Mouse (Mus musculus) neural tube, embryonic 13.5 days (tissue): Measurements from ENCODE around the gene Ryr2. TPM values are rescaled to one million over a fixed set of nuclear protein-coding genes. Genes with fewer than 3 reads are reported as not detected.

ENCODE experiments used
- ATAC-seq: fragments of 200-750 bp; cut with Nextera tagmentation; 2 replicates; pipeline ENCODE4 v1.8.0; 2017; ENCODE audit warnings: low read depth, mild to moderate bottlenecking, moderate TSS enrichment, moderate library complexity
- H3K27ac ChIP-seq: fragments of 300-500 bp; sonication (generic); replicated peaks from 2 replicates; pipeline ENCODE4 v1.5.1; 2015; ENCODE audit warnings: moderate library complexity, mild to moderate bottlenecking, inconsistent platforms
- H3K27me3 ChIP-seq: fragments of 300-500 bp; sonication (generic); 2 replicates; pipeline ENCODE4 v1.6.1; 2015; ENCODE audit warnings: mild to moderate bottlenecking, inconsistent platforms
- H3K36me3 ChIP-seq: fragments of 300-500 bp; sonication (generic); 2 replicates; pipeline ENCODE4 v1.6.1; 2015; ENCODE audit warnings: mild to moderate bottlenecking, inconsistent platforms
- H3K4me1 ChIP-seq: fragments of 300-500 bp; sonication (generic); replicated peaks from 2 replicates; pipeline ENCODE4 v1.6.1; 2015; ENCODE audit warnings: inconsistent platforms
- H3K4me2 ChIP-seq: fragments of 300-500 bp; sonication (generic); 2 replicates; pipeline ENCODE4 v1.6.1; 2015; ENCODE audit warnings: inconsistent platforms, mild to moderate bottlenecking, moderate library complexity
- H3K4me3 ChIP-seq: fragments of 300-500 bp; sonication (generic); 2 replicates; pipeline ENCODE4 v1.5.1; 2015; ENCODE audit warnings: mild to moderate bottlenecking, inconsistent platforms
- H3K9ac ChIP-seq: fragments of 300-500 bp; sonication (generic); 2 replicates; pipeline ENCODE4 v1.6.1; 2015; ENCODE audit warnings: moderate library complexity, mild to moderate bottlenecking, inconsistent platforms
- H3K9me3 ChIP-seq: fragments of 300-500 bp; sonication (generic); 2 replicates; pipeline ENCODE4 v1.6.1; 2016; ENCODE audit warnings: inconsistent platforms
- WGBS: fragments of 180-500 bp; shearing (Covaris S2); methylation state at CpG from one replicate; pipeline ENCODE4 v1.1.7; 2015; 5-methylcytosine and 5-hydroxymethylcytosine counted together
- polyA plus RNA-seq: library from polyadenylated mRNA; unstranded; fragments of >200 nt; fragmentation: Nextera tagmentation; extraction: Ambion mirVana; gene quantifications from 2 replicates; pipeline ENCODE4 v1.2.1, GENCODE M21; 2015

Ryr2 gene
- polyA plus RNA-seq, 1 experiment from 2014 or later: 1.9 TPM

- Histone ChIP-seq H3K4me2 (no peak overlapping the region), H3K36me3 (no peaks in the 10 kb centered on the region), H3K9ac (no peak overlapping the region), H3K4me3 (no peak overlapping the region), H3K27me3 (no peaks in the 10 kb centered on the region), H3K4me1 (no peaks in the 10 kb centered on the region), H3K9me3 (no peaks in the 10 kb centered on the region), H3K27ac (no peak overlapping the region)
- 88% methylated on average over 3 of the region's 3 CpGs for WGBS
- ATAC-seq: no peak
Measured at GRCm38 (mm10) chr13:11891115-11891514, 215.6 kb downstream of the Ryr2 start.

- H3K9me3 ChIP-seq: no peaks in the 10 kb centered on the region
- no peak overlapping the region for H3K27ac ChIP-seq
- no peak overlapping the region for H3K4me2 ChIP-seq
- no peaks in the 10 kb centered on the region for H3K36me3 ChIP-seq
- H3K27me3 ChIP-seq: no peaks in the 10 kb centered on the region
- 90% methylated on average over 3 of the region's 3 CpGs for WGBS
- peaks cover 12% of the 10 kb centered on the region for H3K4me1 ChIP-seq
- no peak overlapping the region for H3K9ac ChIP-seq
- no peak for ATAC-seq
- H3K4me3 ChIP-seq: no peak overlapping the region
Measured at GRCm38 (mm10) chr13:11884175-11884574, 222.6 kb downstream of the Ryr2 start.

- no peak overlapping the region for H3K9ac ChIP-seq
- 95% methylated on average over 4 of the region's 4 CpGs for WGBS
- no peaks in the 10 kb centered on the region for H3K9me3 ChIP-seq
- H3K27me3 ChIP-seq: no peaks in the 10 kb centered on the region
- no peak for ATAC-seq
- peaks cover 13% of the 10 kb centered on the region for H3K4me1 ChIP-seq
- no peak overlapping the region for H3K27ac ChIP-seq
- no peak overlapping the region for H3K4me3 ChIP-seq
- no peak overlapping the region for H3K4me2 ChIP-seq
- no peaks in the 10 kb centered on the region for H3K36me3 ChIP-seq
Measured at GRCm38 (mm10) chr13:11882359-11882758, 224.4 kb downstream of the Ryr2 start.

- no peak overlapping the region for H3K4me3 ChIP-seq
- peak; percentile 89 for ATAC-seq
- 37% methylated on average over 10 of the region's 10 CpGs for WGBS
- no peaks in the 10 kb centered on the region for H3K27me3 ChIP-seq
- peaks cover 13% of the 10 kb centered on the region for H3K4me1 ChIP-seq
- H3K9me3 ChIP-seq: no peaks in the 10 kb centered on the region
- H3K4me2 ChIP-seq: no peak overlapping the region
- no peak overlapping the region for H3K27ac ChIP-seq
- no peak overlapping the region for H3K9ac ChIP-seq
- no peaks in the 10 kb centered on the region for H3K36me3 ChIP-seq
Measured at GRCm38 (mm10) chr13:11880503-11881227, 226.1 kb downstream of the Ryr2 start.

GRCm38 (mm10) chr13:11879037-11879436 lies 227.7 kb downstream of the Ryr2 start:
- Histone ChIP-seq H3K36me3 (no peaks in the 10 kb centered on the region), H3K4me1 (peaks cover 13% of the 10 kb centered on the region), H3K27me3 (no peaks in the 10 kb centered on the region), H3K27ac (no peak overlapping the region), H3K4me2 (no peak overlapping the region), H3K9ac (no peak overlapping the region), H3K9me3 (no peaks in the 10 kb centered on the region), H3K4me3 (no peak overlapping the region)
- ATAC-seq: no peak
- WGBS: 38% methylated on average over 3 of the region's 3 CpGs

- H3K9me3 ChIP-seq: no peaks in the 10 kb centered on the region
- H3K27ac ChIP-seq: no peak overlapping the region
- no peak overlapping the region for H3K4me3 ChIP-seq
- no peaks in the 10 kb centered on the region for H3K36me3 ChIP-seq
- no peak overlapping the region for H3K9ac ChIP-seq
- H3K4me1 ChIP-seq: peaks cover 5% of the 10 kb centered on the region; the same call in 1 of the 2 replicates
- no peak for ATAC-seq
- H3K4me2 ChIP-seq: no peak overlapping the region
- WGBS: 0% methylated on average over 1 of the region's 1 CpGs
- H3K27me3 ChIP-seq: no peaks in the 10 kb centered on the region
Measured at GRCm38 (mm10) chr13:11874852-11875251, 231.9 kb downstream of the Ryr2 start.

GRCm38 (mm10) chr13:11869971-11870370 lies 236.8 kb downstream of the Ryr2 start:
- Histone ChIP-seq H3K27ac (no peak overlapping the region), H3K4me1 (no peaks in the 10 kb centered on the region), H3K4me2 (no peak overlapping the region), H3K27me3 (no peaks in the 10 kb centered on the region), H3K9me3 (no peaks in the 10 kb centered on the region), H3K36me3 (no peaks in the 10 kb centered on the region), H3K4me3 (no peak overlapping the region), H3K9ac (no peak overlapping the region)
- ATAC-seq: no peak
- 81% methylated on average over 1 of the region's 1 CpGs for WGBS

DNA sequence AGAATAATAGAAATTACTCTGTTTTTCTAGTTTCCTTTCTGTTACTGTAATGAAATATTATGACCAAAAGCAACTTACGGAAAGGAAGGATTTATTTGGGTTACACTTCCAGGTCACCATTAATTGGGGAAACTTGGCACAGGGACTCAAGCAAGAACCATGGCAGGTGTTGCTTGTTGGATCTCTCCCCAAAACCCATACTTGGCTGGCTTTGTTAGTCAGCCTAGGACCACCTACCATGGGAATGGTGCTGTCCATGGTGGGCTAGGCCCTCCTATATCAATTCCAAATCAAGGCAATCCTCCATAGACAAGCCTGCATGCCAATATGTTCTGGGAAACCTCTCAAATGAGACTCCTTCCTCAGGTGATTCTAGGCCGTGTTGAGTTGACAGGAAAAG lies 237.3 kb downstream of the Ryr2 start:
- no peak overlapping the region for H3K27ac ChIP-seq
- no peak for ATAC-seq

DNA sequence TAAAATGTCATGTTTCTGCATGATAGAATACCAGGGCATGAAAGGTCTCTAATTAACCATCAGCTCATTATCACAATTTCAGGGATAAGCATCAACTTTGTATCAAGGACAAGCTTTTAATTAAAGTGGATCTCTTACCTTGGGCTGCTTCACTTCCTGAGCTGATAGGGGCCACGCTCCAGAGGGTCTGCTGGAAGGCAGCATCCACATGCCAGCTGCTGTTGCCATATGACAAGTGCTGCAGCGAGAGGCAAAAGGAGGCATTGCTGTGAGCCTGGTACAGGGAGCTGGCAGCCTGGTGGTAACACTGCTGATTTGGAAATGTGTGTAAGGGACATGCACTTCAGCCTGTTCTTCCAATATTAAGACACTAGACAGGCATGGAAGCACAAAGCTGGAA lies 237.8 kb downstream of the Ryr2 start:
- Histone ChIP-seq H3K36me3 (no peaks in the 10 kb centered on the region), H3K9me3 (no peaks in the 10 kb centered on the region), H3K9ac (no peak overlapping the region), H3K27ac (no peak overlapping the region), H3K27me3 (no peaks in the 10 kb centered on the region), H3K4me2 (no peak overlapping the region), H3K4me3 (no peak overlapping the region), H3K4me1 (no peaks in the 10 kb centered on the region)
- 83% methylated on average over 2 of the region's 2 CpGs for WGBS
- no peak for ATAC-seq

More for the DNA sequence above, 237.3 kb downstream of the Ryr2 start:
- no peaks in the 10 kb centered on the region for H3K9me3 ChIP-seq
- H3K4me2 ChIP-seq: no peak overlapping the region
- no peak overlapping the region for H3K9ac ChIP-seq
- no peak overlapping the region for H3K4me3 ChIP-seq
- WGBS: 87% methylated on average over 2 of the region's 2 CpGs
- H3K4me1 ChIP-seq: no peaks in the 10 kb centered on the region
- no peaks in the 10 kb centered on the region for H3K27me3 ChIP-seq
- no peaks in the 10 kb centered on the region for H3K36me3 ChIP-seq

- H3K36me3 ChIP-seq: no peaks in the 10 kb centered on the region
- ATAC-seq: no peak
- 84% methylated on average over 7 of the region's 7 CpGs for WGBS
- no peak overlapping the region for H3K4me3 ChIP-seq
- H3K4me1 ChIP-seq: no peaks in the 10 kb centered on the region
- H3K27me3 ChIP-seq: no peaks in the 10 kb centered on the region
- no peak overlapping the region for H3K9ac ChIP-seq
- H3K9me3 ChIP-seq: no peaks in the 10 kb centered on the region
- no peak overlapping the region for H3K27ac ChIP-seq
- H3K4me2 ChIP-seq: no peak overlapping the region
Measured at GRCm38 (mm10) chr13:11868056-11868455, 238.7 kb downstream of the Ryr2 start.

GRCm38 (mm10) chr13:11865261-11865660 lies 241.5 kb downstream of the Ryr2 start:
- no peaks in the 10 kb centered on the region for H3K4me1 ChIP-seq
- no peaks in the 10 kb centered on the region for H3K36me3 ChIP-seq
- H3K27ac ChIP-seq: no peak overlapping the region
- H3K4me3 ChIP-seq: no peak overlapping the region
- no peak overlapping the region for H3K9ac ChIP-seq
- no peak overlapping the region for H3K4me2 ChIP-seq
- no peaks in the 10 kb centered on the region for H3K9me3 ChIP-seq
- 91% methylated on average over 3 of the region's 3 CpGs for WGBS
- H3K27me3 ChIP-seq: no peaks in the 10 kb centered on the region
- no peak for ATAC-seq

DNA sequence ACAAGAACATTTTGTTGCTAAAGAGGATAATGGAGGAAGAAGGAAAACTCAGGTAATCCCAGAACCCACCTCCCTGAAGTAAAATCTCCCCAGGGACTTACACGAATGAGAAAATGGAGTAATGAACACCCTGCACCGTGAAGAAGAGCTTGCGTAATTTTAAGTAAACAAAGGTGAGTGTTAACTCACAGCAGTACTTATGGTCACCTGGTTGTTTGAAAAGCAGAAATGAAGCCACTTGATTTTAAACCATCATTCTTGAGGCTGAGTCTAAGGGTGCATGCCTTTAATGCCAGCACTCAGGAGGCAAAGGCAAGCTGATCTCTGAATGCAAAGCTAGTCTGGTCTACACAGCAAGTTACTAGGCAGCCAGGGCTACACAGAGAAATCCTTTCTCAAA lies 255.1 kb downstream of the Ryr2 start:
- no peak overlapping the region for H3K27ac ChIP-seq
- H3K9ac ChIP-seq: no peak overlapping the region
- H3K4me3 ChIP-seq: no peak overlapping the region
- H3K4me1 ChIP-seq: no peaks in the 10 kb centered on the region
- H3K27me3 ChIP-seq: no peaks in the 10 kb centered on the region
- no peaks in the 10 kb centered on the region for H3K9me3 ChIP-seq
- no peaks in the 10 kb centered on the region for H3K36me3 ChIP-seq
- 91% methylated on average over 3 of the region's 3 CpGs for WGBS
- H3K4me2 ChIP-seq: no peak overlapping the region
- ATAC-seq: no peak

- Histone ChIP-seq H3K4me2 (no peak overlapping the region), H3K9me3 (no peaks in the 10 kb centered on the region), H3K27me3 (no peaks in the 10 kb centered on the region), H3K27ac (no peak overlapping the region), H3K4me1 (no peaks in the 10 kb centered on the region), H3K4me3 (no peak overlapping the region), H3K36me3 (no peaks in the 10 kb centered on the region), H3K9ac (no peak overlapping the region)
- 96% methylated on average over 1 of the region's 1 CpGs for WGBS
- no peak for ATAC-seq
Measured at GRCm38 (mm10) chr13:11843889-11844288, 262.9 kb downstream of the Ryr2 start.
